Mouse (Mus musculus): ENCODE measurements around the gene Zfp870.
"Not testable (repeated sequence)": the region's sequence is repeated elsewhere in the genome, so short reads cannot be mapped to it uniquely, and the experiment has no call there.

The Zfp870 gene

DNA sequence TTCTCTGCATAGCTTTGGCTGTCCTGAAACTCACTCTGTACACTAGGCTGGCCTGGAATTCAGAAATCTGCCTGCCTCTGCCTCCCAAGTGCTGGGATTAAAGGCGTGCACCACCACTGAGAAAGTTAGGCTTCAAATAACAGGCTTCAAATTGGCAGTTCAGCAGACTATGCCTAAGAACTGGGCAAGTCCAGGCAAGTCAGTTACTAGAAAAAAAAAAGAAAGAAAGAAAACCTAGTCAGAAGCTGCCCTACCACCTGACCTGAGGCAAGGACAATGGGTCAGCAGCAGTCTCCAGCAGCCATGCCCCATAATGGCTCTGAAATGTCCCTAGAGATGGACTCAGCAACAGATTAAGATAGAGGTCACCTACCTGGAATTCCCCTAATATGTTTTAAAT, 20.0 kb downstream of the Zfp870 start:
- DNase-seq (ENCODE audit: low spot score in 2 of 2): no peak

DNA sequence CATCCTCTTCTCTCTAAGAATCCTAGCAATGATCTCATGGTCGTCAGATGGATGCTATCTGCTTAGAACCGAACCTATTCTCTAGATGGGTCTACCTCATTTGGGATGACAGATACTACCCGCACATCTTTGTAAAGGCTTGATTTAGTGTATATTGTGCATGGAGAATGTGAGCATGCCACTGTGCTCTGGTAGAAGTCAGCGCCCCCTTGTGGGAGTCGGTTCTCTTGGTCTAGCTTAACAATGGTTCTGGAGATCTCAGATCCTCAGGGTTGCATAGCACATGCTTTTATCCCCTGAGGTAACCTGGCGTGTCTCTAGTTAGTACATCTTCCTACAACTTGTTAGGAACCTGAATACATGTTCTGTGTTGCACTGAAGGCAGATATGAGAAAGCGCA, 24.2 kb downstream of the Zfp870 start:
- DNase-seq (ENCODE audit: low spot score in 2 of 2): not testable (repeated sequence)

DNA sequence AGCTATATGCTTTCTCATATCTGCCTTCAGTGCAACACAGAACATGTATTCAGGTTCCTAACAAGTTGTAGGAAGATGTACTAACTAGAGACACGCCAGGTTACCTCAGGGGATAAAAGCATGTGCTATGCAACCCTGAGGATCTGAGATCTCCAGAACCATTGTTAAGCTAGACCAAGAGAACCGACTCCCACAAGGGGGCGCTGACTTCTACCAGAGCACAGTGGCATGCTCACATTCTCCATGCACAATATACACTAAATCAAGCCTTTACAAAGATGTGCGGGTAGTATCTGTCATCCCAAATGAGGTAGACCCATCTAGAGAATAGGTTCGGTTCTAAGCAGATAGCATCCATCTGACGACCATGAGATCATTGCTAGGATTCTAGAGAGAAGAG, 34.7 kb downstream of the Zfp870 start:
- not testable (repeated sequence) for DNase-seq (ENCODE audit: low spot score in 2 of 2)

DNA sequence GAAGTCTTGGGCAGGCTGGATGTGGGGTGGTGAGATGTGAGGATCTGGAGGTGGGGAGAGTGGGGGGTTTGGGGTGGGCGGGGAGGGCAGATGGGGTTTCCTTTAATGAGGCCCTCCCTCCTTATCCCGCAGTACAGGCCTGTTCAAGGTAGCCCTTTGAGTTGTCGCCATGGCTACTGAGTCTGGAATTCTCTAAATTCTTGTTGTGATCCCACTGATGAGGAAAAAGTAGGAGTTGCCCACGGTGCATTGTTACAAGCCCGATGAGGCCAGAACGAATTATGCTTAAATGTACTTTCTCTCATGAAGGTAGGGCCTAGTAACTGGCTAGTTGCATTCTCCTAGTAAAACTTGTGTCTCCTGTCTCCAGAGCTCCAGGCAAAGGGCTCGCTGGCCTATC, 39.9 kb downstream of the Zfp870 start:
- DNase-seq (ENCODE audit: low spot score in 2 of 2): no peak

DNA sequence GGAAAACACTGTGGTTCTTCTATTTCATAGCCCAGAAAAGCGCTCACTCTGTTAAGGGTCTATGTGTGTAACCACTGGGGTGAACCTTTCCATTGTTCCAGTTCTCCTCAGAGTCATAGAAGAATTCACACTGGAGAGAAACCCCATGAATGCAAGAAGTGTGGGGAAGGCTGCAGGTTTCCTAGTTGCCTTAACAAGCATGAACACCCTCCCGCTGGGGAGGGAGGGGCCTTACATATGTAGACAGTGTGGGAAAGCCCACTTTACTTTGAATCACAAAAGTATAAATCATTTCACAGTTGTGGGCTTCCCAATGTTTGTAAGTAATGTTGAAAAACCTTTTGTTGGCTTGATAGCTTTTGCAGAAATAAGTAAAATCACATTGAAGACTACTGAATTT, 50.1 kb downstream of the Zfp870 start:
- no peak for DNase-seq (ENCODE audit: low spot score in 2 of 2)

DNA sequence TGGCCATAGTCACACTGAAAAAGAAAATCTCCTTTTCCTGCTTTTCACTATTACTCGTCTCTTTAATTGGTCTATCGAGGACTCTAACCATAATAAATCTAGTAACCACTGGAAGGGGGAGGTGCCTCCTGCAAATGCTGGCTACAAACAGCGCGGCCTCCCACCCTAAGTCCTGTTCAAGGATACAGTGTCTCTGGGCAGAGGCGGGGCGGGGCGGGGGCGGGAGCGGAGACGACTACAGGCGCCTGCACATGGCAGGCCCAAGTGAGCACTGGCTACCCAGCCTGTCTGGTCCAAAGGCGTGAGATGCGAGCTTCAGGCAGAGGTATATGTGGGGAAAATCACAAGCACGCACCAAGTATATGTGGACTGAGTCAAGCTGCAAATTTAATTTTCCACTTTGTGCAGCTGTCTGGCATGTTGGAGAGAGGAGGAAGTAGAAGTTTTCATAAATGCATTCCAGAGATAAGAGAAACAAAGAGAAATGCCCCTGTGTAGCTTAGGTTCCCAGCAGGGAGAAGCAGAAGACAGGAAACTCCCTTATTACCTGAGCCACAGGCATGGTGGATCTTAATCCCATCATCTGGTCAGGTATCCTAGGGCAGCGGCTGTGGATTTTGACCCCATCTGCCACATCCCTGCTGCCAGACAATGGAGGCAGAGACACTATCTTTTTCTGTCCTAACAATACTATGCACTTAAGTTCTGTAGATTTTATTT, 52.2 kb downstream of the Zfp870 start:
- DNase-seq (ENCODE audit: low spot score in 2 of 2): no peak

DNA sequence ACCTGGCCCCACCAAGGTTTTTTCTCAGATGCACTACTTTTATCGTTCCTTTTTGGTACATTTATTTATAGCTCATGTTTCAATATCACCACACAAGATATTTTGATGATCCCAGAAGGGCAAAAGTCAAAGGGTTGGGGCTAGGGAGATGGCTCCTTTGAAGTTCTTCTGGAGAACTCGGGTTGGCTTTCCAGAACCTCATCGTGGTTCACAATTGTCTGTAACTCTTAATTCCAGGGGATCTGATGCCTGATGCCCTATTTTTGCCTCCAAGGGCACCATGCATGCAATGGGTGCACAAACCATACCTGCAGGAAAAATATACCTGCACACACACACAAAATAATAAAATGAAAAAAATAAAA, 61.0 kb downstream of the Zfp870 start:
- DNase-seq (ENCODE audit: low spot score in 2 of 2): no peak

DNA sequence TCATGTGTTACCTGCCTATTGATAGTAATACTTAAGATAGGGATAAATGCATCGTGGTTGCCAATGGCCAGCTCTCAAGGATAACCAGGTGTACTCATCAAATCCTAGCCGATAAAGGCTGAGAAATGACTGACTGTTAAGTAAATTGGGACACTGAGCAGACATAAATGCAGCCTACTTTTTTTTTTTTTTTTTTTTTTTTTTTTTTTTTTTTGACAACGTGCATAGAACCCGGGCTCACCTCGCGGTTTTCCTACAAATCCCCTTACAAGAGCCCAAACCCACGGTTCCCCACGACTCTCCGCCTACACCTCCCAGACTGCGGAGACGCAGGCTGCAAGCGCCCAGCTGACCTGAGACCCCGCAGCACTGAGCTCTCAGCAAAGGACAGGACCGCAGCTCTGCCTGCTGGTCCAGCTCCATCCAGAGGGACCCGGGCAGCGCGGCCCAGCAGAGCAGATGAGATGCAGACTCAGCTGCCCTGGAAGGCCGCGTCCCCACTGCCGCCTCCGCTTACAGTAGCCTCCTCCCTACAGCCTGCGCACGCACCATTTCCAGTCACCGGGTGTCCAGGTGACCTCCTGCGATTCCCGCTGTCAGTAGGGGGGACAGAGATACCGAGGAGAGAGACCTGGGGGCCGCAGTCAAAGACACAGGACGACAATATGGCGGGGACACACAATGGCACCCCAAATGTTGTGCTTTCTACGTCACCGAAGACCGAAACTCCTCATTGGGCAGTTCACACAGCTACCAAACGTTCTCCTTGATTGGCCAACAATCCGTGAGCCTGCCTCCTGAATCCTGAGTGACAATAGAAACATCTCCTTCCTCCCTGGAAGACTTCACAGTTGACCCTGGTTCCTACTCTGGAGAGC, 61.7 kb downstream of the Zfp870 start, which contains the start of gene Zfp799:
TSS of gene Zfp799 (minus strand) at position 722 of the 878 bp plus-strand sequence.
- peak; percentile 78 to 87 for DNase-seq (ENCODE audit: low spot score in 2 of 2)
